Mouse (Mus musculus) heart, embryonic 16.5 days (tissue): ENCODE measurements around the gene Mus81. TPM values are rescaled to one million over a fixed set of nuclear protein-coding genes. Genes with fewer than 3 reads are reported as not detected.

ENCODE experiments used
- ATAC-seq: fragments of 200-750 bp; cut with Nextera tagmentation; replicated peaks from 2 replicates; pipeline ENCODE4 v1.8.0; 2017; ENCODE audit warnings: moderate number of reproducible peaks; ENCODE audit not compliant: insufficient read depth, low FRiP score; ENCODE audit errors: extremely low read depth
- H3K27ac ChIP-seq: fragments of 300-500 bp; sonication (generic); 2 replicates; pipeline ENCODE4 v1.5.1; 2014; ENCODE audit warnings: mild to moderate bottlenecking, low read length, control low read depth, moderate library complexity
- H3K27me3 ChIP-seq: fragments of 300-500 bp; sonication (generic); 2 replicates; pipeline ENCODE4 v1.6.1; 2014; ENCODE audit warnings: low read length, mixed read lengths; ENCODE audit not compliant: control insufficient read depth, insufficient read depth
- H3K36me3 ChIP-seq: fragments of 300-500 bp; sonication (generic); 2 replicates; pipeline ENCODE4 v1.6.1; 2014; ENCODE audit not compliant: control insufficient read depth, insufficient read depth
- H3K4me1 ChIP-seq: fragments of 300-500 bp; sonication (generic); 2 replicates; pipeline ENCODE4 v1.6.1; 2014; ENCODE audit warnings: low read length, mixed read lengths; ENCODE audit not compliant: control insufficient read depth, insufficient read depth
- H3K4me2 ChIP-seq: fragments of 300-500 bp; sonication (generic); 2 replicates; pipeline ENCODE4 v1.6.1; 2014; ENCODE audit warnings: low read depth, mild to moderate bottlenecking, control low read depth, low read length
- H3K4me3 ChIP-seq: fragments of 300-500 bp; sonication (generic); 2 replicates; pipeline ENCODE4 v1.5.1; 2014; ENCODE audit warnings: mild to moderate bottlenecking, control low read depth, low read length
- H3K9ac ChIP-seq: fragments of 300-500 bp; sonication (generic); 2 replicates; pipeline ENCODE4 v1.6.1; 2014; ENCODE audit warnings: low read length, control low read depth
- H3K9me3 ChIP-seq: fragments of 300-500 bp; sonication (generic); replicated peaks from 2 replicates; pipeline ENCODE4 v1.6.1; 2016; ENCODE audit warnings: low read length; ENCODE audit not compliant: control insufficient read depth
- WGBS: fragments of 180-500 bp; shearing (Covaris S2); extraction: QIAGEN DNeasy Blood & Tissue Kit; methylation state at CpG from one replicate; pipeline ENCODE4 v1.1.7; 2014; 5-methylcytosine and 5-hydroxymethylcytosine counted together
- polyA plus RNA-seq: library from polyadenylated mRNA; unstranded; fragments of >200 nt; fragmentation: Nextera tagmentation; extraction: Ambion mirVana; gene quantifications from 2 replicates; pipeline ENCODE4 v1.2.1, GENCODE M21; 2015

The Mus81 gene
- polyA plus RNA-seq, 1 experiment from 2014 or later = 50.1 TPM

DNA sequence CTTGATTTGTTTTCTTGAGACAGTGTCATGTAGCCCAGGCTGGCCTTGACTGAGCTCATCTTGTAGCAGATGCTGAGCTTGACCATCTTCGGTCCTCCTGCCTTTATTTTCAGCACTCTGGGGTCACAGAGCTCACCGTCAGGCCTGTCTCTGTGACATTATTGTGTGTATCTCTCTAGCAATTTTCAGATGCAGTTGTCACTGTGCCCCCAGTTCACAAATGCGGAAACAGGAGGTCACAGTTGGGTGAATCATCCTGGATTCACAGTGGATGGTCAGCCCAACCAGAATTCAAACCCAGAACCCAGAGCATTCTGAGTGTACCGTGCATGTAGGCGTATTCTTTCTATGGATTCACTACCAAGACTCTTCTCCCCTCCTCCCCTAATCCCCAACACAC, 42.5 kb downstream of the Mus81 start:
- 85% methylated on average over 5 of the region's 5 CpGs for WGBS
- H3K4me2 ChIP-seq = no peak overlapping the region
- H3K36me3 ChIP-seq = no peaks in the 10 kb centered on the region
- peaks cover 45% of the 10 kb centered on the region for H3K27me3 ChIP-seq
- no peaks in the 10 kb centered on the region for H3K9me3 ChIP-seq
- H3K9ac ChIP-seq = no peak overlapping the region
- H3K4me3 ChIP-seq = no peak overlapping the region
- peaks cover 19% of the 10 kb centered on the region for H3K4me1 ChIP-seq
- ATAC-seq = no peak
- H3K27ac ChIP-seq = no peak overlapping the region

DNA sequence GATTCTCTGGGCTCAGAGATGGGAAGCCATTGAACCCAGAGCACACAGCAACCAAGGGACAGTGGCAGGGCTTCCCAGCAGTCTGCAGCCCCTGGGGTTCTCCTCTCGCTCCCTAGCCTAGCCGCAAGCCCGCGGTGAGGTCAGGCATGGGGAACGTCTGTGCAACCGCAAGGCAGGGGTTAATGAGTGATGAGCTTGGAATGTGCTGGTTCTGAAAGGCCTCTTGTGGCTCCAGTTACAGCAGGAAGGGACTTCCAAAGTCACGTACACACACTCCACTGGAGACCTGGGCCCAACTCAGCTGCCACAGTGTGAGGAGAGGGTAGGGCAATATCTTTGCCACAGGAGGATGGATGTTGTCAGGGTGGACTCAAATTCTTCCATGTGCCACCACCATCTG, 43.2 kb downstream of the Mus81 start:
- no peaks in the 10 kb centered on the region for H3K36me3 ChIP-seq
- H3K27me3 ChIP-seq = peaks cover 38% of the 10 kb centered on the region
- no peak overlapping the region for H3K27ac ChIP-seq
- H3K4me1 ChIP-seq = peaks cover 19% of the 10 kb centered on the region
- no peak overlapping the region for H3K4me2 ChIP-seq
- no peak; the same call in 1 of the 2 replicates for ATAC-seq
- peaks cover 6% of the 10 kb centered on the region for H3K9me3 ChIP-seq
- H3K4me3 ChIP-seq = no peak overlapping the region
- WGBS = 34% methylated on average over 7 of the region's 7 CpGs
- H3K9ac ChIP-seq = no peak overlapping the region

DNA sequence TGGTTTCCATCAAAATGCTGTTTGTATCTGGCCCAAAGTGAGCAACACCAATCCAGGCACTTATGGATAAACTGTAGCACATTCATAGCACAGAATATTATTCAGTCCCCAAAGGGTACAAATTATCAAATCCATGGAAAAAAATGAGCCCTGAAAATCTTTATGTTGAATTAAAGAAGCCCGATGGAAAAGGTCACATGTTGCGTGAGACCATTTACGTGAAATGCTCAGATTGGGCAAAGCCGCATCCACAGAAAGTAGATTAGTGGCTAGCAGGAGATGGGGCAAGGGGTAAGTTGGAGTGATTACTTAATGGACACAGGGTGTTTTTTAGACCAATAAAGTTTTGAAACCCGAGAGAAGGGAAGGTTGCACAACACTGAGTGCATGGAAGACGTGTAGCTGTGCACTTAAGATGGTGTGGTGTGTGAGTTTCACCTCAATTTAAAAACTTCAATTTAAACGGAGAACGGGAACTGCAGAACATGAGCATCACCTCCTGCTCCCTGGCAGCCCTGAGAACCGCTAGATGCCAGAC, 43.8 kb downstream of the Mus81 start:
- 59% methylated on average over 9 of the region's 9 CpGs for WGBS
- H3K4me1 ChIP-seq = peaks cover 19% of the 10 kb centered on the region
- no peak for ATAC-seq
- no peak overlapping the region for H3K9ac ChIP-seq
- H3K36me3 ChIP-seq = no peaks in the 10 kb centered on the region
- peaks cover 35% of the 10 kb centered on the region for H3K27me3 ChIP-seq
- H3K4me2 ChIP-seq = no peak overlapping the region
- H3K27ac ChIP-seq = no peak overlapping the region
- peaks cover 6% of the 10 kb centered on the region for H3K9me3 ChIP-seq
- H3K4me3 ChIP-seq = no peak overlapping the region

DNA sequence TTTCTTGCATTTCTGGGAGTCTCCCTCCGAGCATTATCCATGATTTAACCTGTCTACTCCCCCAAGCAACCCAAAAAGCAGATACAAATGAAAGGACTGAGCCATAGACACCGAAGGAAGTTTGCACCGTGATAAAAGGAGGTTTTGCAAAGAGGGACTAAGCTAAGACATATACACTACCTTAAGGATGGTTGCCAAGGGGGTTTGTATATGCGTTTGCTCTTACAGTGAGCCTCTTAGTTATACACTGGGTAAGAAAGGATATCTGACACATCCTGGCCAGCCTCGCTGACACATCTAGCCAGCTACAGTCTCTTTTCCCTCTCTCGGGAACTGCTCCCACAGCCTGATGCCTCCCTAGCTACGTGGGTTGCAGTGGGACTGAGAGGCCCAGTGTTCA, 54.3 kb downstream of the Mus81 start:
- Histone ChIP-seq H3K9ac (peak overlapping the region; percentile 67), H3K4me2 (peak overlapping the region; percentile 75), H3K27me3 (no peaks in the 10 kb centered on the region), H3K9me3 (no peaks in the 10 kb centered on the region), H3K27ac (peak overlapping the region; percentile 50), H3K36me3 (no peaks in the 10 kb centered on the region), H3K4me3 (peak overlapping the region; percentile 48), H3K4me1 (peaks cover 17% of the 10 kb centered on the region)
- 48% methylated on average over 7 of the region's 7 CpGs for WGBS
- ATAC-seq = no peak

DNA sequence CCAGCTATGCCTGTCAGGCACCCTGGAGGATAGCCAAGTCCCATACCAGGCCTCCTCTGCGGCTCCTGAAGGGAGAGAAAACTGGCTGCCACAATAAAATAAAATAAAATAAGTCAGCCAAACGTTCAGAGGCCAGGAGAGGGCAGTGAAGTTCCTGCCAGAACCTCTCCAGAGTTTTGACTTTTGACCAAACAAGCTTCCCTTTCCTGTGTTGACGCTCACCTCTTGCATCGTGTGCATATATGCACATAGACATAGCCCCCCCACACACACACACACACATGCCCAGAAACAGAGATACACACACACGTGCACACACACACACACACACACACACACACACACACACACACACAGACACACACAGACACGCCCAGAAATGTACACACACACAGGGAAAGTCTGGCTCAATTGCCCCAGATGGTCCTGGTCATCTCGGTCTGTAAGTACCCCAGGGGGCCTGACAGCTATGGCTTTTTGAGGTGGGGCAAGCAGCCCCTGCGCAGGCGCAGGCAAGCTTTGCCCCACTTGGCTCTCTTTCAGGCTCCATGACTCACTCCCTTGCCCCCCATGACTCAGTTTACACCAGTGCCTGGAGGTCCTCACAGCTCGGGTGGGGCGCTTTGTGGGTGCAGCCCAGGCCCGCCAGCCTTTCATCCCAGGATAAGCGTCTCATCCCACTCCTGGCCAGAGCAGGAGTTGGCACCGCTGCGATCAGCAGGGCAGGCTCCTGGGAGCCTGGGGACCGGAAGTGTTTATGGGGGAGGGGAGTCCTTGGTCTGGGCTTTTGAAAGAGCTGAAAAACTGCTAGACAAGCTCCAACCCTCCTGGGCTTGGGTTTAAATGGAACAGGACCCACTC, 55.0 kb downstream of the Mus81 start:
- Histone ChIP-seq H3K4me2 (peak overlapping the region; percentile 75), H3K27me3 (no peaks in the 10 kb centered on the region), H3K36me3 (no peaks in the 10 kb centered on the region), H3K9ac (peak overlapping the region; percentile 67), H3K9me3 (no peaks in the 10 kb centered on the region), H3K4me3 (peak overlapping the region; percentile 48), H3K27ac (peak overlapping the region; percentile 66), H3K4me1 (peaks cover 17% of the 10 kb centered on the region)
- ATAC-seq = peak; percentile 66
- 7% methylated on average over 16 of the region's 16 CpGs for WGBS

Other genes with a start within 250 kb of the Mus81 start
- 15.5 and 18.0 TPM in 2 replicates for gene Pacs1, start 215.3 kb downstream of the Mus81 start, polyA plus RNA-seq
- 210 and 211 TPM in 2 replicates for gene Sf3b2, start 192.9 kb downstream of the Mus81 start, polyA plus RNA-seq
- 7.3 and 7.7 TPM in 2 replicates for gene Gal3st3, start 190.1 kb downstream of the Mus81 start, polyA plus RNA-seq
- not detected in 2 replicates for gene Catsper1, start 152.7 kb downstream of the Mus81 start, polyA plus RNA-seq
- 1.00 and 2.1 TPM in 2 replicates for gene Cst6, start 138.8 kb downstream of the Mus81 start, polyA plus RNA-seq
- gene Eif1ad, start 121.7 kb downstream of the Mus81 start, polyA plus RNA-seq = 44.5 and 45.2 TPM in 2 replicates
- 441 and 465 TPM in 2 replicates for gene Banf1, start 121.2 kb downstream of the Mus81 start, polyA plus RNA-seq
- gene Sart1, start 99.7 kb downstream of the Mus81 start, polyA plus RNA-seq = 49.6 and 54.7 TPM in 2 replicates
- 1.6 and 2.1 TPM in 2 replicates for gene Tsga10ip, start 85.9 kb downstream of the Mus81 start, polyA plus RNA-seq
- gene Drap1, start 63.4 kb downstream of the Mus81 start, polyA plus RNA-seq = 219 and 232 TPM in 2 replicates
- 34.6 and 41.8 TPM in 2 replicates for gene AI837181, start 63.3 kb downstream of the Mus81 start, polyA plus RNA-seq
- 0.16 TPM in 1 of 2 replicates, not detected in the other for gene Fosl1, start 40.9 kb downstream of the Mus81 start, polyA plus RNA-seq
- 7.6 and 8.0 TPM in 2 replicates for gene Ccdc85b, start 30.5 kb downstream of the Mus81 start, polyA plus RNA-seq
- gene Fibp, start 27.8 kb downstream of the Mus81 start, polyA plus RNA-seq = 108 TPM in 2 replicates
- 3.1 and 7.4 TPM in 2 replicates for gene Ctsw, start 19.9 kb downstream of the Mus81 start, polyA plus RNA-seq
- gene Efemp2, start 14.4 kb downstream of the Mus81 start, polyA plus RNA-seq = 62.7 and 76.1 TPM in 2 replicates
- 1,696 and 1,829 TPM in 2 replicates for gene Cfl1, start 2.1 kb upstream of the Mus81 start, polyA plus RNA-seq
- gene 1700020D05Rik, start 15.4 kb upstream of the Mus81 start, polyA plus RNA-seq = not detected in 2 replicates
- gene Snx32, start 22.1 kb upstream of the Mus81 start, polyA plus RNA-seq = 17.2 and 18.3 TPM in 2 replicates
- gene Ovol1, start 72.2 kb upstream of the Mus81 start, polyA plus RNA-seq = 0.54 and 0.61 TPM in 2 replicates
- 3.8 and 4.0 TPM in 2 replicates for gene Ap5b1, start 79.6 kb upstream of the Mus81 start, polyA plus RNA-seq
- 76.7 and 80.0 TPM in 2 replicates for gene Rnaseh2c, start 113.5 kb upstream of the Mus81 start, polyA plus RNA-seq
- gene Kat5, start 121.8 kb upstream of the Mus81 start, polyA plus RNA-seq = 30.3 and 31.8 TPM in 2 replicates
- 37.7 and 38.2 TPM in 2 replicates for gene Rela, start 149.1 kb upstream of the Mus81 start, polyA plus RNA-seq
- 23.5 and 24.9 TPM in 2 replicates for gene Sipa1, start 175.3 kb upstream of the Mus81 start, polyA plus RNA-seq
- 24.4 and 26.8 TPM in 2 replicates for gene Map3k11, start 200.3 kb upstream of the Mus81 start, polyA plus RNA-seq
- gene Pcnx3, start 200.5 kb upstream of the Mus81 start, polyA plus RNA-seq = 11.5 and 13.4 TPM in 2 replicates
- gene Kcnk7, start 216.0 kb upstream of the Mus81 start, polyA plus RNA-seq = 0.18 and 0.24 TPM in 2 replicates
- 92.3 and 97.5 TPM in 2 replicates for gene Ehbp1l1, start 237.9 kb upstream of the Mus81 start, polyA plus RNA-seq
- gene Fam89b, start 241.3 kb upstream of the Mus81 start, polyA plus RNA-seq = 68.6 and 72.3 TPM in 2 replicates